Mouse (Mus musculus): ENCODE data around the gene Tbkbp1. TPM values are rescaled to one million over a fixed set of nuclear protein-coding genes. Genes with fewer than 3 reads are reported as not detected.
A peak's percentile ranks its signal among the peaks of the same experiment; 100 is the strongest.

Tbkbp1 gene
- polyA plus RNA-seq, 1 experiment, result 55.8 TPM

- Histone ChIP-seq H3K4me3 (replicated peaks; ENCODE audit: extremely low read depth, low read depth, low read length) (no peak overlapping the region), H3K4me1 (ENCODE audit: control insufficient read depth, insufficient read depth, low read length) (no peaks in the 10 kb centered on the region)
- no peak for TF ChIP-seq POLR2A (IDR thresholded peaks at IDR 0.05; ENCODE audit: borderline replicate concordance, extremely low read depth, low read depth, low read length)
- TF ChIP-seq CTCF (IDR thresholded peaks at IDR 0.05; ENCODE audit: insufficient read depth, low read length), result no peak
- WGBS, result 91% methylated on average over 7 of the region's 7 CpGs
- no peak for DNase-seq
Measured at GRCm38 (mm10) chr11:97175499-97175898, 24.2 kb upstream of the Tbkbp1 start.

GRCm38 (mm10) chr11:97160341-97160740 lies 9.0 kb upstream of the Tbkbp1 start:
- TF ChIP-seq POLR2A (IDR thresholded peaks at IDR 0.05; ENCODE audit: borderline replicate concordance, extremely low read depth, low read depth, low read length), result no peak
- no peak for TF ChIP-seq CTCF (IDR thresholded peaks at IDR 0.05; ENCODE audit: insufficient read depth, low read length)
- Histone ChIP-seq H3K4me1 (ENCODE audit: control insufficient read depth, insufficient read depth, low read length) (no peaks in the 10 kb centered on the region; the same call in 1 of the 2 replicates), H3K4me3 (replicated peaks; ENCODE audit: extremely low read depth, low read depth, low read length) (no peak overlapping the region)
- no peak for DNase-seq
- 76% methylated on average over 6 of the region's 6 CpGs for WGBS

- DNase-seq, result no peak
- no peak overlapping the region for H3K4me3 ChIP-seq (replicated peaks; ENCODE audit: extremely low read depth, low read depth, low read length)
- WGBS, result 74% methylated on average over 7 of the region's 7 CpGs
- H3K4me1 ChIP-seq (ENCODE audit: control insufficient read depth, insufficient read depth, low read length), result peaks cover under 1% of the 10 kb centered on the region
- TF ChIP-seq POLR2A (IDR thresholded peaks at IDR 0.05; ENCODE audit: borderline replicate concordance, extremely low read depth, low read depth, low read length) (no peak), CTCF (IDR thresholded peaks at IDR 0.05; ENCODE audit: insufficient read depth, low read length) (no peak)
Measured at GRCm38 (mm10) chr11:97156999-97157398, 5.7 kb upstream of the Tbkbp1 start.

GRCm38 (mm10) chr11:97152662-97153287 lies 1.5 kb upstream of the Tbkbp1 start:
- H3K4me3 ChIP-seq (replicated peaks; ENCODE audit: extremely low read depth, low read depth, low read length), result no peak overlapping the region
- no peak for DNase-seq
- TF ChIP-seq POLR2A (IDR thresholded peaks at IDR 0.05; ENCODE audit: borderline replicate concordance, extremely low read depth, low read depth, low read length) (no peak), CTCF (IDR thresholded peaks at IDR 0.05; ENCODE audit: insufficient read depth, low read length) (no peak)
- 46% methylated on average over 10 of the region's 10 CpGs for WGBS
- H3K4me1 ChIP-seq (ENCODE audit: control insufficient read depth, insufficient read depth, low read length), result peaks cover 2% of the 10 kb centered on the region; the same call in 1 of the 2 replicates

- peak; percentile 43 for DNase-seq
- Histone ChIP-seq H3K4me1 (ENCODE audit: control insufficient read depth, insufficient read depth, low read length) (peaks cover 2% of the 10 kb centered on the region; the same call in 1 of the 2 replicates), H3K4me3 (replicated peaks; ENCODE audit: extremely low read depth, low read depth, low read length) (peak overlapping the region; percentile 21)
- TF ChIP-seq POLR2A (IDR thresholded peaks at IDR 0.05; ENCODE audit: borderline replicate concordance, extremely low read depth, low read depth, low read length) (no peak), CTCF (IDR thresholded peaks at IDR 0.05; ENCODE audit: insufficient read depth, low read length) (no peak)
- 7% methylated on average over 11 of the region's 11 CpGs for WGBS
Measured at GRCm38 (mm10) chr11:97152023-97152426, 730 bp upstream of the Tbkbp1 start.

GRCm38 (mm10) chr11:97150411-97151330 lies 624 bp downstream of the Tbkbp1 start:
- Histone ChIP-seq H3K4me3 (replicated peaks; ENCODE audit: extremely low read depth, low read depth, low read length) (peak overlapping the region; percentile 72), H3K4me1 (ENCODE audit: control insufficient read depth, insufficient read depth, low read length) (peaks cover 9% of the 10 kb centered on the region; the same call in 1 of the 2 replicates)
- WGBS, result under 1% methylated on average over 92 of the region's 102 CpGs
- peak; percentile 75; the same call in 1 of the 2 replicates for TF ChIP-seq POLR2A (IDR thresholded peaks at IDR 0.05; ENCODE audit: borderline replicate concordance, extremely low read depth, low read depth, low read length)
- no peak for TF ChIP-seq CTCF (IDR thresholded peaks at IDR 0.05; ENCODE audit: insufficient read depth, low read length)
- peak; percentile 62 for DNase-seq

GRCm38 (mm10) chr11:97149995-97150410 lies 1.3 kb downstream of the Tbkbp1 start:
- peak; percentile 84 for TF ChIP-seq POLR2A (IDR thresholded peaks at IDR 0.05; ENCODE audit: borderline replicate concordance, extremely low read depth, low read depth, low read length)
- no peak for TF ChIP-seq CTCF (IDR thresholded peaks at IDR 0.05; ENCODE audit: insufficient read depth, low read length)
- Histone ChIP-seq H3K4me1 (ENCODE audit: control insufficient read depth, insufficient read depth, low read length) (peaks cover 9% of the 10 kb centered on the region; the same call in 1 of the 2 replicates), H3K4me3 (replicated peaks; ENCODE audit: extremely low read depth, low read depth, low read length) (peak overlapping the region; percentile 72)
- WGBS, result 4% methylated on average over 14 of the region's 14 CpGs
- DNase-seq, result peak; percentile 80

GRCm38 (mm10) chr11:97149026-97149425 lies 2.3 kb downstream of the Tbkbp1 start:
- TF ChIP-seq POLR2A (IDR thresholded peaks at IDR 0.05; ENCODE audit: borderline replicate concordance, extremely low read depth, low read depth, low read length), result no peak
- TF ChIP-seq CTCF (IDR thresholded peaks at IDR 0.05; ENCODE audit: insufficient read depth, low read length), result no peak
- 50% methylated on average over 9 of the region's 9 CpGs for WGBS
- DNase-seq, result no peak
- Histone ChIP-seq H3K4me1 (ENCODE audit: control insufficient read depth, insufficient read depth, low read length) (peaks cover 9% of the 10 kb centered on the region; the same call in 1 of the 2 replicates), H3K4me3 (replicated peaks; ENCODE audit: extremely low read depth, low read depth, low read length) (peak overlapping the region; percentile 72)

GRCm38 (mm10) chr11:97148591-97148990 lies 2.7 kb downstream of the Tbkbp1 start:
- Histone ChIP-seq H3K4me3 (replicated peaks; ENCODE audit: extremely low read depth, low read depth, low read length) (peak overlapping the region; percentile 72), H3K4me1 (ENCODE audit: control insufficient read depth, insufficient read depth, low read length) (peaks cover 11% of the 10 kb centered on the region; the same call in 1 of the 2 replicates)
- WGBS, result 33% methylated on average over 12 of the region's 12 CpGs
- TF ChIP-seq POLR2A (IDR thresholded peaks at IDR 0.05; ENCODE audit: borderline replicate concordance, extremely low read depth, low read depth, low read length), result no peak
- TF ChIP-seq CTCF (IDR thresholded peaks at IDR 0.05; ENCODE audit: insufficient read depth, low read length), result no peak
- no peak for DNase-seq
